Mouse (Mus musculus) kidney, embryonic 16.5 days (tissue): ENCODE data around the gene Rbfox3. TPM values are rescaled to one million over a fixed set of nuclear protein-coding genes. Genes with fewer than 3 reads are reported as not detected.

ENCODE experiments used
- ATAC-seq: fragments of 200-750 bp; cut with Nextera tagmentation; 2 replicates; pipeline ENCODE4 v1.8.0; 2017; ENCODE audit warnings: moderate TSS enrichment; ENCODE audit not compliant: low FRiP score, low TSS enrichment
- H3K27ac ChIP-seq: fragments of 300-500 bp; sonication (generic); 2 replicates; pipeline ENCODE4 v1.5.1; 2014; ENCODE audit warnings: low read length
- H3K27me3 ChIP-seq: fragments of 300-500 bp; sonication (generic); 2 replicates; pipeline ENCODE4 v1.6.1; 2014; ENCODE audit warnings: low read length, control low read depth, mixed read lengths; ENCODE audit not compliant: insufficient read depth
- H3K36me3 ChIP-seq: fragments of 300-500 bp; sonication (generic); 2 replicates; pipeline ENCODE4 v1.6.1; 2014; ENCODE audit warnings: low read length, control low read depth, mixed read lengths; ENCODE audit not compliant: insufficient read depth
- H3K4me1 ChIP-seq: fragments of 300-500 bp; sonication (generic); 2 replicates; pipeline ENCODE4 v1.6.1; 2014; ENCODE audit warnings: low read length, control low read depth, mixed read lengths; ENCODE audit not compliant: insufficient read depth
- H3K4me2 ChIP-seq: fragments of 300-500 bp; sonication (generic); replicated peaks from 2 replicates; pipeline ENCODE4 v1.6.1; 2014; ENCODE audit warnings: low read depth, low read length
- H3K4me3 ChIP-seq: fragments of 300-500 bp; sonication (generic); 2 replicates; pipeline ENCODE4 v1.5.1; 2014; ENCODE audit warnings: mild to moderate bottlenecking, low read length
- H3K9ac ChIP-seq: fragments of 300-500 bp; sonication (generic); replicated peaks from 2 replicates; pipeline ENCODE4 v1.6.1; 2014; ENCODE audit warnings: low read length
- H3K9me3 ChIP-seq: fragments of 300-500 bp; sonication (generic); 2 replicates; pipeline ENCODE4 v1.6.1; 2016; ENCODE audit warnings: low read length, control low read depth
- WGBS: fragments of 180-500 bp; shearing (Covaris S2); extraction: QIAGEN DNeasy Blood & Tissue Kit; methylation state at CpG from one replicate; pipeline ENCODE4 v1.1.7; 2014; 5-methylcytosine and 5-hydroxymethylcytosine counted together
- polyA plus RNA-seq: library from polyadenylated mRNA; unstranded; fragments of >200 nt; fragmentation: Nextera tagmentation; extraction: Ambion mirVana; gene quantifications from 2 replicates; pipeline ENCODE4 v1.2.1, GENCODE M21; 2015

Gene Rbfox3
- polyA plus RNA-seq, 1 experiment from 2014 or later: 1.0 TPM

- no peak for ATAC-seq
- WGBS: 6% methylated on average over 23 of the region's 23 CpGs
- no peak overlapping the region for H3K4me3 ChIP-seq
- peaks cover 66% of the 10 kb centered on the region for H3K27me3 ChIP-seq
- H3K9ac ChIP-seq: no peak overlapping the region
- H3K4me2 ChIP-seq: peak overlapping the region; percentile 16; the same call in 1 of the 2 replicates
- no peaks in the 10 kb centered on the region for H3K36me3 ChIP-seq
- H3K9me3 ChIP-seq: no peaks in the 10 kb centered on the region
- H3K4me1 ChIP-seq: peaks cover 18% of the 10 kb centered on the region
- no peak overlapping the region for H3K27ac ChIP-seq
These were observed 4.5 kb downstream of the Rbfox3 start for GRCm38 (mm10) chr11:118906824-118907470.

- peaks cover 18% of the 10 kb centered on the region for H3K4me1 ChIP-seq
- H3K27ac ChIP-seq: no peak overlapping the region
- H3K4me2 ChIP-seq: no peak overlapping the region
- peaks cover 61% of the 10 kb centered on the region for H3K27me3 ChIP-seq
- H3K36me3 ChIP-seq: no peaks in the 10 kb centered on the region
- no peak overlapping the region for H3K9ac ChIP-seq
- ATAC-seq: no peak
- H3K4me3 ChIP-seq: no peak overlapping the region
- no peaks in the 10 kb centered on the region for H3K9me3 ChIP-seq
- 21% methylated on average over 12 of the region's 12 CpGs for WGBS
These were observed 5.1 kb downstream of the Rbfox3 start for GRCm38 (mm10) chr11:118906131-118906823.

GRCm38 (mm10) chr11:118905656-118906055, 5.7 kb downstream of the Rbfox3 start:
- no peak for ATAC-seq
- Histone ChIP-seq H3K4me2 (no peak overlapping the region), H3K9ac (no peak overlapping the region), H3K36me3 (no peaks in the 10 kb centered on the region), H3K9me3 (no peaks in the 10 kb centered on the region), H3K4me1 (peaks cover 18% of the 10 kb centered on the region), H3K27ac (no peak overlapping the region), H3K4me3 (no peak overlapping the region), H3K27me3 (peaks cover 58% of the 10 kb centered on the region)
- WGBS: 49% methylated on average over 11 of the region's 11 CpGs

GRCm38 (mm10) chr11:118904253-118904652, 7.1 kb downstream of the Rbfox3 start:
- 90% methylated on average over 6 of the region's 6 CpGs for WGBS
- H3K9me3 ChIP-seq: no peaks in the 10 kb centered on the region
- ATAC-seq: no peak
- H3K27ac ChIP-seq: no peak overlapping the region
- no peak overlapping the region for H3K9ac ChIP-seq
- H3K4me3 ChIP-seq: no peak overlapping the region
- no peak overlapping the region for H3K4me2 ChIP-seq
- H3K27me3 ChIP-seq: peaks cover 56% of the 10 kb centered on the region
- H3K36me3 ChIP-seq: no peaks in the 10 kb centered on the region
- H3K4me1 ChIP-seq: peaks cover 13% of the 10 kb centered on the region

GRCm38 (mm10) chr11:118899771-118900545, 11.4 kb downstream of the Rbfox3 start:
- Histone ChIP-seq H3K27me3 (peaks cover 26% of the 10 kb centered on the region), H3K4me2 (no peak overlapping the region), H3K4me3 (no peak overlapping the region), H3K4me1 (peaks cover 5% of the 10 kb centered on the region; the same call in 1 of the 2 replicates), H3K27ac (no peak overlapping the region), H3K36me3 (no peaks in the 10 kb centered on the region), H3K9ac (no peak overlapping the region), H3K9me3 (no peaks in the 10 kb centered on the region)
- 43% methylated on average over 26 of the region's 26 CpGs for WGBS
- ATAC-seq: no peak

- H3K4me1 ChIP-seq: peaks cover 5% of the 10 kb centered on the region; the same call in 1 of the 2 replicates
- no peak overlapping the region for H3K27ac ChIP-seq
- no peak overlapping the region for H3K4me3 ChIP-seq
- WGBS: 34% methylated on average over 11 of the region's 11 CpGs
- ATAC-seq: no peak
- H3K9me3 ChIP-seq: no peaks in the 10 kb centered on the region
- H3K36me3 ChIP-seq: no peaks in the 10 kb centered on the region
- no peak overlapping the region for H3K9ac ChIP-seq
- H3K27me3 ChIP-seq: peaks cover 26% of the 10 kb centered on the region
- no peak overlapping the region for H3K4me2 ChIP-seq
These were observed 12.8 kb downstream of the Rbfox3 start for GRCm38 (mm10) chr11:118898643-118899042.

- peaks cover 5% of the 10 kb centered on the region; the same call in 1 of the 2 replicates for H3K4me1 ChIP-seq
- H3K36me3 ChIP-seq: no peaks in the 10 kb centered on the region
- 24% methylated on average over 10 of the region's 10 CpGs for WGBS
- no peak overlapping the region for H3K4me3 ChIP-seq
- no peak overlapping the region for H3K27ac ChIP-seq
- H3K9me3 ChIP-seq: no peaks in the 10 kb centered on the region
- peaks cover 26% of the 10 kb centered on the region for H3K27me3 ChIP-seq
- no peak overlapping the region for H3K9ac ChIP-seq
- no peak overlapping the region for H3K4me2 ChIP-seq
- no peak for ATAC-seq
These were observed 13.2 kb downstream of the Rbfox3 start for GRCm38 (mm10) chr11:118898156-118898555.

GRCm38 (mm10) chr11:118897114-118897841, 14.1 kb downstream of the Rbfox3 start:
- Histone ChIP-seq H3K36me3 (no peaks in the 10 kb centered on the region), H3K9ac (no peak overlapping the region), H3K27me3 (peaks cover 26% of the 10 kb centered on the region), H3K27ac (no peak overlapping the region), H3K4me3 (no peak overlapping the region), H3K9me3 (no peaks in the 10 kb centered on the region), H3K4me2 (no peak overlapping the region), H3K4me1 (peaks cover 5% of the 10 kb centered on the region; the same call in 1 of the 2 replicates)
- WGBS: 65% methylated on average over 21 of the region's 21 CpGs
- no peak for ATAC-seq

GRCm38 (mm10) chr11:118896032-118896675, 15.2 kb downstream of the Rbfox3 start:
- WGBS: 52% methylated on average over 16 of the region's 16 CpGs
- no peak overlapping the region for H3K9ac ChIP-seq
- peaks cover 26% of the 10 kb centered on the region for H3K27me3 ChIP-seq
- no peak overlapping the region for H3K4me3 ChIP-seq
- no peak for ATAC-seq
- no peak overlapping the region for H3K4me2 ChIP-seq
- H3K27ac ChIP-seq: no peak overlapping the region
- peaks cover 5% of the 10 kb centered on the region; the same call in 1 of the 2 replicates for H3K4me1 ChIP-seq
- H3K36me3 ChIP-seq: no peaks in the 10 kb centered on the region
- H3K9me3 ChIP-seq: no peaks in the 10 kb centered on the region
